Mouse (Mus musculus) G1E (cell line): ENCODE measurements around the gene Dnajb5. TPM values are rescaled to one million over a fixed set of nuclear protein-coding genes. Genes with fewer than 3 reads are reported as not detected.
A peak's percentile ranks its signal among the peaks of the same experiment; 100 is the strongest.
"Not testable (repeated sequence)": the region's sequence is repeated elsewhere in the genome, so short reads cannot be mapped to it uniquely, and the experiment has no call there.

Experiments
- ATAC-seq: 2 replicates; pipeline ENCODE4 v1.8.0; 2016; ENCODE audit warnings: mild to moderate bottlenecking; ENCODE audit not compliant: insufficient number of reproducible peaks, poor library complexity, low FRiP score, severe bottlenecking; ENCODE audit errors: extremely low read depth
- DNase-seq: peaks from one replicate; pipeline ENCODE4 v3.0.0; 2012; ENCODE audit warnings: low spot score
- H3K27me3 ChIP-seq: 2 replicates; pipeline ENCODE4 v1.6.1; 2012; ENCODE audit warnings: mild to moderate bottlenecking, low read length, inconsistent platforms; ENCODE audit not compliant: insufficient read depth
- H3K36me3 ChIP-seq: replicated peaks from 2 replicates; pipeline ENCODE3; 2012; ENCODE audit warnings: mild to moderate bottlenecking, inconsistent platforms
- H3K4me1 ChIP-seq: 2 replicates; pipeline ENCODE4 v1.6.1; 2012; ENCODE audit warnings: low read depth, low read length, inconsistent platforms, mixed read lengths; ENCODE audit not compliant: insufficient read depth
- H3K4me3 ChIP-seq: 2 replicates; pipeline ENCODE4 v1.5.1; 2012; ENCODE audit warnings: low read depth, mild to moderate bottlenecking, inconsistent platforms, low read length, moderate library complexity, mixed read lengths
- H3K9me3 ChIP-seq: replicated peaks from 2 replicates; pipeline ENCODE4 v1.6.1; 2012; ENCODE audit warnings: inconsistent platforms
- CTCF ChIP-seq: IDR thresholded peaks from 2 replicates; pipeline ENCODE4 v1.5.1; 2012; ENCODE audit warnings: low read depth, low read length, inconsistent platforms, mixed read lengths
- GATA1 ChIP-seq: IDR thresholded peaks from 2 replicates; pipeline ENCODE4 v1.6.1; 2012; ENCODE audit warnings: borderline replicate concordance, low read length, inconsistent platforms, mixed read lengths
- GATA2 ChIP-seq: IDR thresholded peaks from 2 replicates; pipeline ENCODE4 v1.6.1; 2012; ENCODE audit warnings: low read depth, low read length, inconsistent platforms, borderline replicate concordance
- POLR2AphosphoS5 ChIP-seq: IDR thresholded peaks from 2 replicates; pipeline ENCODE4 v1.6.1; 2012; ENCODE audit warnings: low read depth, low read length, inconsistent platforms; ENCODE audit not compliant: insufficient replicate concordance
- TAL1 ChIP-seq: conservative IDR thresholded peaks from 2 replicates; pipeline ENCODE4 v1.6.1; 2012; ENCODE audit warnings: low read depth, low read length, inconsistent platforms, mixed read lengths
- polyA plus RNA-seq: library from polyadenylated mRNA; stranded (reverse); fragments of >175 nt; gene quantifications from 2 replicates; pipeline ENCODE4 v1.2.3, GENCODE M21; 2012
- total RNA-seq, 2 experiments: library from RNA; stranded (forward) in 1 of 2; stranded (reverse) in 1 of 2; fragments of 200-1000 nt in 1 of 2; fragments of >200 nt in 1 of 2; fragmentation: Nextera tagmentation in 1 of 2; gene quantifications; 2 replicates each; pipeline ENCODE4 v1.2.3; 2014 to 2017

The Dnajb5 gene
- total and polyA plus RNA-seq, 3 experiments = 1.2 to 7.5 (median 1.5) TPM

GRCm38 (mm10) chr4:42972952-42973351, 23.3 kb downstream of the Dnajb5 start:
- DNase-seq (no peak), ATAC-seq (no peak)
- Histone ChIP-seq H3K9me3 (no peaks in the 10 kb centered on the region), H3K4me3 (no peak overlapping the region), H3K27me3 (peaks cover 31% of the 10 kb centered on the region), H3K36me3 (peaks cover 15% of the 10 kb centered on the region), H3K4me1 (no peaks in the 10 kb centered on the region)
- TF ChIP-seq GATA1 = no peak
- no peak for TF ChIP-seq POLR2AphosphoS5
- TF ChIP-seq GATA2 = no peak
- TF ChIP-seq TAL1 = no peak
- no peak for TF ChIP-seq CTCF

- ATAC-seq = no peak
- Histone ChIP-seq H3K9me3 (no peaks in the 10 kb centered on the region), H3K27me3 (peaks cover 26% of the 10 kb centered on the region), H3K4me3 (no peak overlapping the region), H3K36me3 (peaks cover 24% of the 10 kb centered on the region), H3K4me1 (no peaks in the 10 kb centered on the region)
- DNase-seq = no peak
- TF ChIP-seq GATA1 (no peak), CTCF (no peak), TAL1 (no peak)
These were observed 24.3 kb downstream of the Dnajb5 start for GRCm38 (mm10) chr4:42973868-42974267.

GRCm38 (mm10) chr4:42978062-42978461, 28.4 kb downstream of the Dnajb5 start:
- no peak overlapping the region for H3K4me3 ChIP-seq
- peaks cover 60% of the 10 kb centered on the region for H3K36me3 ChIP-seq
- ATAC-seq = no peak
- DNase-seq = no peak
- no peaks in the 10 kb centered on the region for H3K9me3 ChIP-seq
- H3K4me1 ChIP-seq = no peaks in the 10 kb centered on the region
- no peaks in the 10 kb centered on the region; the same call in 1 of the 2 replicates for H3K27me3 ChIP-seq
- TF ChIP-seq POLR2AphosphoS5 (no peak), CTCF (0 out of 2 replicates have a peak, but pooled peaks have one; percentile 10), TAL1 (no peak)

GRCm38 (mm10) chr4:42980467-42980866, 30.9 kb downstream of the Dnajb5 start:
- ATAC-seq, H3K27me3 ChIP-seq: not testable (repeated sequence)

GRCm38 (mm10) chr4:42988296-42988695, 38.7 kb downstream of the Dnajb5 start:
- H3K4me3 ChIP-seq = no peak overlapping the region
- 0 out of 2 replicates have a peak, but pooled peaks cover 2% of the 10 kb centered on the region for H3K4me1 ChIP-seq
- no peak for DNase-seq
- peaks cover 98% of the 10 kb centered on the region for H3K36me3 ChIP-seq
- no peaks in the 10 kb centered on the region for H3K9me3 ChIP-seq
- no peaks in the 10 kb centered on the region for H3K27me3 ChIP-seq
- ATAC-seq = no peak
- TF ChIP-seq GATA1 = no peak
- no peak for TF ChIP-seq GATA2
- TF ChIP-seq TAL1 = no peak

More at GRCm38 (mm10) chr4:42980467-42980866, 30.9 kb downstream of the Dnajb5 start:
- DNase-seq, H3K4me3 ChIP-seq, H3K9me3 ChIP-seq, H3K4me1 ChIP-seq: not testable (repeated sequence)
- peaks cover 83% of the 10 kb centered on the region for H3K36me3 ChIP-seq

GRCm38 (mm10) chr4:42998022-42998421, 48.4 kb downstream of the Dnajb5 start:
- TF ChIP-seq GATA1 (no peak), GATA2 (no peak), POLR2AphosphoS5 (no peak), TAL1 (no peak), CTCF (no peak)
- Histone ChIP-seq H3K4me3 (peak overlapping the region; percentile 34; the same call in 1 of the 2 replicates), H3K4me1 (peaks cover 32% of the 10 kb centered on the region), H3K36me3 (peaks cover 60% of the 10 kb centered on the region), H3K27me3 (no peaks in the 10 kb centered on the region), H3K9me3 (no peaks in the 10 kb centered on the region)
- ATAC-seq (no peak), DNase-seq (no peak)

- DNase-seq (peak; percentile 62), ATAC-seq (no peak)
- TF ChIP-seq TAL1 = no peak
- no peak for TF ChIP-seq POLR2AphosphoS5
- no peak for TF ChIP-seq CTCF
- no peak for TF ChIP-seq GATA2
- no peak for TF ChIP-seq GATA1
- no peaks in the 10 kb centered on the region for H3K9me3 ChIP-seq
- H3K36me3 ChIP-seq = peaks cover 58% of the 10 kb centered on the region
- H3K27me3 ChIP-seq = no peaks in the 10 kb centered on the region
- H3K4me3 ChIP-seq = peak overlapping the region; percentile 88
- H3K4me1 ChIP-seq = peaks cover 28% of the 10 kb centered on the region
These were observed 50.0 kb downstream of the Dnajb5 start for GRCm38 (mm10) chr4:42999451-43000140.

GRCm38 (mm10) chr4:43000141-43000986, 50.8 kb downstream of the Dnajb5 start, which contains the start of gene Vcp:
Gene Vcp, minus strand, starts transcription at chr4:43000507.
- not testable (repeated sequence) for H3K27me3 ChIP-seq, H3K9me3 ChIP-seq
- Histone ChIP-seq H3K36me3 (peaks cover 59% of the 10 kb centered on the region), H3K4me1 (peaks cover 28% of the 10 kb centered on the region), H3K4me3 (peak within 1 kb of the TSS; percentile 88)
- DNase-seq = peak; percentile 99
- peak; percentile 97 for ATAC-seq
